Mouse (Mus musculus) cortical plate, adult 2 months (tissue): ENCODE data around the gene Mpo. TPM values are rescaled to one million over a fixed set of nuclear protein-coding genes. Genes with fewer than 3 reads are reported as not detected.
A peak's percentile ranks its signal among the peaks of the same experiment; 100 is the strongest.

Experiments
- H3K27ac ChIP-seq: fragments of 200-500 bp; 2 replicates; pipeline ENCODE4 v1.5.1; 2012; ENCODE audit warnings: low read length, control low read depth, inconsistent platforms; ENCODE audit not compliant: insufficient read depth
- H3K4me1 ChIP-seq: fragments of 200-500 bp; 2 replicates; pipeline ENCODE4 v1.6.1; 2011; ENCODE audit warnings: low read length; ENCODE audit not compliant: control insufficient read depth, insufficient read depth
- H3K4me3 ChIP-seq: fragments of 200-500 bp; 2 replicates; pipeline ENCODE4 v1.5.1; 2011; ENCODE audit warnings: mild to moderate bottlenecking, low read length, control low read depth; ENCODE audit not compliant: insufficient read depth
- CTCF ChIP-seq: fragments of 200-500 bp; IDR thresholded peaks from 2 replicates; pipeline ENCODE4 v1.5.1; 2011; ENCODE audit warnings: mild to moderate bottlenecking, control low read depth, low read length; ENCODE audit not compliant: insufficient read depth; ENCODE audit errors: extremely low read depth
- POLR2A ChIP-seq: fragments of 200-500 bp; IDR thresholded peaks from 2 replicates; pipeline ENCODE4 v1.6.1; 2011; ENCODE audit warnings: mild to moderate bottlenecking, low read length, control low read depth; ENCODE audit not compliant: insufficient read depth; ENCODE audit errors: extremely low read depth
- polyA plus RNA-seq: library from polyadenylated mRNA; depleted of rRNA; stranded (reverse); fragments of >200 nt; gene quantifications from 2 replicates; pipeline ENCODE4 v1.2.3, GENCODE M21; 2012

Mpo gene
- polyA plus RNA-seq, 1 experiment = 0.06 TPM

DNA sequence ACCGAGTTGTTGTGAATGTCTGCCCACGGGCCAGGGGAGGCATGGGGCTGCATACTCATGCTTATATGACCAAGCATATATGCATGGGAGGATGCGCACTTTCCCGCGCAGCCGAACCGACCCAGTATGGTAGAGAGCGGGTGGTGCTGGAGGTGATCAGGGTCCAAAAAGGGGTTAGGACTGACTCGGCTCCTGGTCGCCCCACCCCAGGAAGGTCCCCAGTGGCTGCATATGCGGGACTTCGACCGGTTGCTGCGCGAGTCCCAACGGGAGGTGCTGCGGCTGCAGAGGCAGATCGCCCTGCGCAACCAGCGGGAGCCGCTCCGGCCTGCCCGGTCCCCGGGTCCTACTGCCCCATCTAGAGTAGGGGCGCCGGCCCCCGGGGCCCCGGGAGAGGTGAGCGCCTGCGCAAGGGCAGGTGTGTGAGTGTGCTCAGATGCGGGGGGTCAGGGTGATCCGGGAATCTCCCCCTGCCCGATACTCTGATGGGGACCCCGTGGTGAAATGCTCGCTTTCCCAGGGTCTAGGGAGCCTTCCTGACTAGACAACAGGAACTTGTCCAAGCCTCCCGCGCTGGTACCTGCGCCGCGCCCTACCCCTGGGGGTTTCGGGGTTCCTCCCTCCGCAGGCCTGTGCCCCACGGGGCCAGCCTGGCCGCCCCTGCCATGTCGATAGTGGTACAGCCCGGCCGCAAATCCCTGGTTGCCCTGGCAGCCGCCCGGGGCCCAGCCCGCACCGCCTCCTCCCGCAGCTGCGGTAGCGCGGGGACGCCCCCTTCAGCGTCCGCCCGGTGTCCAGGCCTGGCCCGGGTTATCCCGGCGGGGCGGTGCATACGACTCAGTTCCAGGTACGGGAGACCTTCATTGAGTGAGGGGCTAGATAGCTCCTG is 29.1 kb upstream of the Mpo start:
- Histone ChIP-seq H3K27ac (peak overlapping the region; percentile 18), H3K4me3 (peak overlapping the region; percentile 61), H3K4me1 (peaks cover 2% of the 10 kb centered on the region; the same call in 1 of the 2 replicates)
- TF ChIP-seq POLR2A (no peak), CTCF (no peak)

GRCm38 (mm10) chr11:87768745-87769144 is 24.6 kb upstream of the Mpo start:
- no peak for TF ChIP-seq POLR2A
- no peak for TF ChIP-seq CTCF
- H3K27ac ChIP-seq = no peak overlapping the region
- peaks cover 2% of the 10 kb centered on the region; the same call in 1 of the 2 replicates for H3K4me1 ChIP-seq
- H3K4me3 ChIP-seq = no peak overlapping the region

- Histone ChIP-seq H3K4me1 (no peaks in the 10 kb centered on the region), H3K4me3 (no peak overlapping the region), H3K27ac (no peak overlapping the region)
- TF ChIP-seq POLR2A (no peak), CTCF (peak; percentile 86)
Observed at GRCm38 (mm10) chr11:87770989-87771388, 22.4 kb upstream of the Mpo start.

DNA sequence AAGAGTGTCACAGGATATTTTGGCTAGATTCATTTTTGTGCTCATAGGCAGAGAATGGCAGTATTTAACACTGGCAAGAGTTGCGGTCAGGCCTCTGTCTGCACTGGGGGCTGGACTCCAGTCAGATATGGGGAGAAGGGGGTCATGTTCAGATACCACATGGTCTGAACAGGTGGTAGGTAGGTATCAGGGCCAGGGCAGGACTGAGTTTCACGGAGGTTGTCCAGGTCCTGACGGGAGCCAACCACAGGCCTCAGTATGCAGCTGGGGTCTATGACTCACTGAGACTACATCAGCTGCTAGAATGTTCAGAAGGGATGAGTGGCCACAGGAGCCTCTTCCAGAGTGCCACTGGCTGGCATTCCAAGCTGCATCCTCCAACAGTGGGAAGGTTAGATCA is 21.0 kb upstream of the Mpo start:
- H3K4me1 ChIP-seq = no peaks in the 10 kb centered on the region
- H3K4me3 ChIP-seq = no peak overlapping the region
- TF ChIP-seq CTCF (no peak), POLR2A (no peak)
- H3K27ac ChIP-seq = no peak overlapping the region

DNA sequence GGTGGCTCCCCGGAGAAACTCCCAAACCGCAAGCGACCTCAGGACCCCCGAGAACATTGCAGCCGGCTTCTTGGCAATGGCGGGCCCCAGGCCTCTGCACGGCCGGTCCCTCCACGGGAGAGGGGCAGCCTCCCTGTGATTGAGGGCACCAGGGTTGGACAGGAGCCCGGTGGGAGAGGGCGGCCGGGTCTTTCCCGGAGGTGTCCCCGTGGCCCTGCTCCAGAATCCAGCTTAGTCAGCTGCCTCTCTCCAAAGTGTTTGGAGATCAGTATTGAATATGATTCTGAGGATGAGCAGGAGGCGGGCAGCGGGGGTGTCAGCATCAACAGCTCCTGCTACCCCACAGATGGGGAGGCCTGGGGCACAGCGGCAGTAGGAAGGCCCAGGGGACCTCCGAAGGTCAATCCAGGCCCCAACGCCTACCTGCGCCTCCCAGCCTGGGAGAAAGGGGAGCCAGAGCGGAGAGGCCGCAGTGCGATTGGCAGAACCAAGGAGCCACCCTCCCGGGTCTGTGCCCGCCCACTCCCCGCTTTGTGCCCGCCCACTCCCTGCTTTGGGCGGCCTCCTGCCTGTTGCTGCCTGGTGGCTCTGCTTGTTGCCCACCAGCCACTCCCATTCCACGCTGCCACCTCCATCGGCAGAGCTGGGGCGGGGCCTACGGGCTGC is 15.1 kb upstream of the Mpo start:
- no peak overlapping the region for H3K27ac ChIP-seq
- TF ChIP-seq CTCF (no peak), POLR2A (no peak)
- H3K4me3 ChIP-seq = no peak overlapping the region
- 0 out of 2 replicates have a peak, but pooled peaks cover 1% of the 10 kb centered on the region for H3K4me1 ChIP-seq

GRCm38 (mm10) chr11:87778915-87779314 is 14.5 kb upstream of the Mpo start:
- no peak overlapping the region for H3K4me3 ChIP-seq
- H3K27ac ChIP-seq = no peak overlapping the region
- no peak for TF ChIP-seq CTCF
- TF ChIP-seq POLR2A = no peak
- 0 out of 2 replicates have a peak, but pooled peaks cover 1% of the 10 kb centered on the region for H3K4me1 ChIP-seq

GRCm38 (mm10) chr11:87779392-87779791 is 14.0 kb upstream of the Mpo start:
- H3K4me3 ChIP-seq = no peak overlapping the region
- H3K4me1 ChIP-seq = 0 out of 2 replicates have a peak, but pooled peaks cover 1% of the 10 kb centered on the region
- no peak for TF ChIP-seq CTCF
- TF ChIP-seq POLR2A = no peak
- H3K27ac ChIP-seq = no peak overlapping the region

DNA sequence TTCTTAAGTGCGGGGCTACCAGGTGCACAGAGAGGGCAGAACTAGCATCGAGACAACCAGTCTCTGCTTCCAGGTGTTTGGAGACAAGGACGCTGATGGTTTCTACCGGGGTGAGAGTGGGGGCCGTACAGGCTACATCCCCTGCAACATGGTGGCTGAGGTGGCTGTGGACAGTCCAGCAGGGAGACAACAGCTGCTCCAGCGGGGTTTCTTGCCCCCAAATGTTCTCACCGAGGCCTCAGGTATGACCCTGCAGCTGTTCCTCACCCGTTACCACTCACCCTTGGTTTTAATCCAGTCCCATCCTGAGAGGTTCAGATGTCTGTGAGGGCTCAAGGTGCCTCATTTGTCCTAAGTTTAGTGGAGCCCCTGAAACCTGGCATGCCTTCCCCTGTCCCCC is 13.3 kb upstream of the Mpo start:
- Histone ChIP-seq H3K4me3 (no peak overlapping the region), H3K4me1 (0 out of 2 replicates have a peak, but pooled peaks cover 1% of the 10 kb centered on the region), H3K27ac (no peak overlapping the region)
- TF ChIP-seq CTCF = no peak
- no peak for TF ChIP-seq POLR2A

- Histone ChIP-seq H3K4me1 (no peaks in the 10 kb centered on the region), H3K27ac (no peak overlapping the region), H3K4me3 (no peak overlapping the region)
- TF ChIP-seq CTCF (no peak), POLR2A (no peak)
Observed at GRCm38 (mm10) chr11:87790088-87790487, 3.3 kb upstream of the Mpo start.
